Mouse (Mus musculus) CH12F3 (cell line): ENCODE data around the gene Slc35f3.
"Not testable (repeated sequence)": the region's sequence is repeated elsewhere in the genome, so short reads cannot be mapped to it uniquely, and the experiment has no call there.

Experiments used
- in situ Hi-C: fragments of 300-500 bp; cut with MboI; formaldehyde crosslinking; loops from 2 replicates; pipeline ENCODE4 v1.14.3; 2020; ENCODE audit warnings: low sequenced_read_pairs

The Slc35f3 gene

GRCm38 (mm10) chr8:126395917-126396316 is 97.6 kb downstream of the Slc35f3 start:
- in situ Hi-C loops, result no loop called here

- in situ Hi-C loops, result no loop called here
These were observed 100.0 kb downstream of the Slc35f3 start for GRCm38 (mm10) chr8:126398349-126398748.

DNA sequence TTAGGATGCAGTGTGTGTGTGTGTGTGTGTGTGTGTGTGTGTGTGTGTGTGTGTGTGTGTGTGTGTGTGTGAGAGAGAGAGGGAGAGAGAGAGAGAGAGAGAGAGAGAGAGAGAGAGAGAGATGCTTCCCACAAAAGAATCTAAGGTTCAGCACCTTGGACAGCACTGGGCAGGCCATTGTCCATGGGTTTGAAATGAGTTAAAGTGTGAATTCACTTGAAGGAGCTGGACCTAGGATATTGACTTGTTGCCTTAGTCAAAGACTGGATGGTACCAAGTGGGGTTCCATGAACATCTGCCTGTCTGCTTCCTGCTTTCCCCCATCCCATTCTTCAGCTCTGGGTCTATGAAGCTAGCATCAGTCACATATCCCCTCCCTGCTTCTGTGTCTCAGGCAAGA is 106.2 kb downstream of the Slc35f3 start:
- in situ Hi-C loops, result not testable (repeated sequence)

- in situ Hi-C loops, result no loop called here
These were observed 106.7 kb downstream of the Slc35f3 start for GRCm38 (mm10) chr8:126405030-126405429.

DNA sequence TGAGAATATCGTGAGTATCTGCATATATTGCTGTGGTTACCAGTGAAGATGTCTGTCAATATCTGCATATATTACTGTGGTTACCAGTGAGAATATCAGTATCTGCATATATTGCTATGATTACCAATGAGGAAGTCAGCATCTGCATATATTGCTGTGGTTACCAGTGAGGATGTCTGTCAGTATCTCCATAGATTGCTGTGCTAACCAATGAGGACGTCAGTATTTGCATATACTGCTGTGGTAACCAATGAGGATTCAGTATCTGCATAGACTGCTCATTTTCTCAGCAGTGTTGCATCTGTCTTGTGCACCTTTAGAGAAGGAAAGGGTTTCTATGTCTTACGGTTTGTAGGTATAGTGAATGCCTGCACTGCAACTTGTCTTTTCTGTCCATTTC is 122.5 kb downstream of the Slc35f3 start:
- in situ Hi-C loops, result no loop called here

GRCm38 (mm10) chr8:126422174-126422919 is 124.0 kb downstream of the Slc35f3 start, which contains the start of gene Coa6:
TSS of gene Coa6 (plus strand) at chr8:126422515.
- in situ Hi-C loops, result no loop called here

GRCm38 (mm10) chr8:126422920-126423300 is 124.6 kb downstream of the Slc35f3 start:
- in situ Hi-C loops, result no loop called here

DNA sequence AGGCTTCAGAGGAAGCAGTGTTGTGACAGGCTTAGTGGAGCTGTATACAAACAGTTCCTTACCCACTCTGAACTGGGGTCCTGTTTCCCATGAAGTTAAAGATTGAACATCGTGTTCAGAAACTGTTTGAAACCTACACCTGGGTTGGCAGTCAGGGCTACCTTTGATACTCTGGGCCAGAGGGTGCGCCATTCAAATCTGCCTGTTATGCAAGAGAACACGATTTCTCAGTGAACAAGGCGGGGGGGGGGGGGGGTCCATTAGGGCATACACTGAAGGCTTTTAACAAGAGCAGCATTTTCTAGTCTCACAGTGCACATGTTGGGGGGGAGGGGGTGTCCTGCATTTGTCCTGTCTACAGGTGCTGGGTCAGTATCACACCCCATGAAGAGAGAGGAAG is 125.8 kb downstream of the Slc35f3 start:
- in situ Hi-C loops, result no loop called here

DNA sequence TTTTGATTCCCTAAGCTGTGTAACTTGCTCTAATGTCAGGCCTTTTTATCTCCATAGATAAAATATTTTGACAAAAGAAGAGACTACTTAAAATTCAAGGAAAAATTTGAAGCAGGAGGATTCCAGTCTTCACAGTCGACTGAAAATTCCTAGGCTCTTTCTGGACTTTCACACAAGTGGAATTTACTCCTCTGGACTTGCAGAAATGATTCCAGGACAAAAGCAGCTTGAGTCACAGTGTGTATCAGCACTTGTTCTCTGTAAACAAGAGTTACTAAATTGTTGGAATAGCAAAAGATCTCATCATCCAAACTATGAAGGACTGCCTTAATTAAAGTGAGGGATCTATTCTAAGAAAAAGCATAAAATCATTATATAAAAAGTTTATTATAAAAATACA is 126.6 kb downstream of the Slc35f3 start:
- in situ Hi-C loops, result no loop called here

- in situ Hi-C loops, result no loop called here
These were observed 131.3 kb downstream of the Slc35f3 start for GRCm38 (mm10) chr8:126429635-126430034.

GRCm38 (mm10) chr8:126433827-126434226 is 135.5 kb downstream of the Slc35f3 start:
- in situ Hi-C loops, result no loop called here

DNA sequence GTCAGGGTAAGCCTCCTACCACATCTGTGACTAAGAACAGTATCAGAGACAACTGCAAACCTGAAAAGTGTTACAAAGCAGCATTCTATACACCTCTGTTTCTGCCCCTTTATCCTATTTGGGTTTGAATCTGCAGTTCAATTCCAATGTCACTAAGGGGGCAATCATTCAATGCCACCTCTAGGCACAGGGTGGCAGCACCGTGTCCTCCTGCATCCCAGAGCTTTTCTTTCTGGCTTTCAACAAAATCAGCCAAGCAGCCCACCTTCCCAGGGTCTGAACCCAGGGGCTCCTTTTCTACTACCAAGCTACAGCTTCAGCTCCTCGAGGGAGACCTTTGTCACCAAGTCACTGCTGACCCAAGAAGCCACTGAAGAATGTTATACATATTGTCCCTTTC is 140.6 kb downstream of the Slc35f3 start:
- in situ Hi-C loops, result no loop called here
